Mouse (Mus musculus): Measurements from ENCODE around the gene Slc22a1.
A peak's percentile ranks its signal among the peaks of the same experiment; 100 is the strongest.

Gene Slc22a1

DNA sequence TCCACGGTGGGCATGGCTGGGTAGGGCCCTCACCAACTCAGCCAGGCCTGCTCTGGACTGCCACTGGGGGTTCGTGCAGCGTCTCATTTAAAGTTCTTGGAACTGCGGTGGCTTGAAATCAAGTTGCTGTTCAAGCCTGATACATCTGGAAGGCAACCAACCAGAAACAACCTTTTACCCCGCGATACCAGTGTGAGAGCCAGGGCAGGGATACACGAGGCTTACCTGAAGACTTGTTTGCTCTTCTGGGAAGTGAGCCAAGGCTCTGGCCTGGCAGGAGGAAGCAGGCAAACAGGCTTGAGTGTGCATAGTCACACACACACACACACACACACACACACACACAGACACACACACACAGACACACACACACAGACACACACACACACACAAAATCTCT lies at the start of gene Slc22a1:
Gene Slc22a1, minus strand, starts transcription at position 184 of the 400 bp plus-strand sequence.
- DNase-seq (ENCODE audit: low read depth, low spot score): no peak

DNA sequence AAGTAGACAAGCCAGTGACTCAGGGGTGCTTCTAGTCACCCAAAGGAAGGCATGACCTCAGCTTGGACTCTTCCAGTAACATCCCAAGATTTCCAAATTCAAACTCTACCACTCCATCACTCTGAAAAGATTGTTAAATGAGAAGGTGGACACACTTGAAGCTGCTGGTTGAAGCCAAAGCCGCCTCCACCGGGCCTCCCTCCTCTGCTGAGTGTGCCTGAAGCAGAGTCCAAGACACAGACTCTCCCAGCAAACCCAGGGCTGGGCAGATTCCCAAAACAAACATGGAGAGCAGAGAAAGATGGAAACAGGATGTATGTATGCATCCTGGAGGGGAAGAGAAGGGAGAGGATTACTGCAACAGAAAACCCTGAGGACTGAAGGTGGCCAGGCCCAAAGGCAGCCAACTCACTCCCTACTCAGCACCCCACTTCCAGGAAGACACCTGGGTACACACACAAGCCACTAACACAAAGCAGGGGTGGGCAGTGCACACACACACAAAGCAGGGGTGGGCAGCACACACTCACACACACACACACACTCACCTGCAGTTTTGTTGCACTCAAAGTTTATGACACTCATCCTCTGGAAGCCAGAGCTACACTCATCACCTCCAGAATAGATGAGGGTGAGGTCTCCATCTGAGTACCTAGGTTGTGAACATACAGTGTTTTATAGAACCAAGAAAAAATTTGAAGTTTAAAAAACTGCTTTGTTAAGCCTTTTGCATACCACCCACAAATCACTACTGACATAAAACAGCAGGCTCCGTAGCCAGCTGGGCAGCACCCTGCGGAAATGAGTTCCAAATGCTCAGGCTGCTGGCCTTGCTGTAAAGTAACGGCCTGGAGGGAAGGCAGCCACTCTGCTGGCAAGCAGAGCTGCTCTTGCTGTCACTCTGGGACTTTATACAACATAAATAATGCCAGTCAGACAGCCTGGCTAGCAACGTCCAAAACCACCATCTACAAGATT lies 49.4 kb upstream of the Slc22a1 start:
- DNase-seq (ENCODE audit: low read depth, low spot score): peak; percentile 98

- DNase-seq (ENCODE audit: low read depth, low spot score): peak; percentile 90
These were observed 48.5 kb upstream of the Slc22a1 start for GRCm38 (mm10) chr17:12723986-12724766.

DNA sequence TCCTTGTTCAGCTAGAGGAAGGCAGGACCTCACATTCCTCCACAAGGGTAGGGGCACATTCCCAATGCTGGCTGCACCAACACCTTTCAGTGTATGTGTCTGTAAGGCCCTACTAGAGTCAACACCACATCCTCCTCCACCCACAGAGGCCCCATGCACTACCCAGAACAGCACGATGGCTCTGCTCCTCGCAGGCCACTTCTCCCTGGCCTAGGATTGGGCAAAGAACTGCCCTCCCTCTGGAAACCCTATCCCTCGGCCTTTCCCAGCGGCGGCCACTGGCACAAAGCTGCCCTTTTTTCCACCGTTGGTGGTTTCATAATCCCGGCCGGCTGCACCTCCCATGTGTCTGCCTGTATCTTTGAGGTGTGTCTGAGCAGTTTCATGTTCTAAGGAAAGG lies 47.0 kb upstream of the Slc22a1 start:
- DNase-seq (ENCODE audit: low read depth, low spot score): no peak

DNA sequence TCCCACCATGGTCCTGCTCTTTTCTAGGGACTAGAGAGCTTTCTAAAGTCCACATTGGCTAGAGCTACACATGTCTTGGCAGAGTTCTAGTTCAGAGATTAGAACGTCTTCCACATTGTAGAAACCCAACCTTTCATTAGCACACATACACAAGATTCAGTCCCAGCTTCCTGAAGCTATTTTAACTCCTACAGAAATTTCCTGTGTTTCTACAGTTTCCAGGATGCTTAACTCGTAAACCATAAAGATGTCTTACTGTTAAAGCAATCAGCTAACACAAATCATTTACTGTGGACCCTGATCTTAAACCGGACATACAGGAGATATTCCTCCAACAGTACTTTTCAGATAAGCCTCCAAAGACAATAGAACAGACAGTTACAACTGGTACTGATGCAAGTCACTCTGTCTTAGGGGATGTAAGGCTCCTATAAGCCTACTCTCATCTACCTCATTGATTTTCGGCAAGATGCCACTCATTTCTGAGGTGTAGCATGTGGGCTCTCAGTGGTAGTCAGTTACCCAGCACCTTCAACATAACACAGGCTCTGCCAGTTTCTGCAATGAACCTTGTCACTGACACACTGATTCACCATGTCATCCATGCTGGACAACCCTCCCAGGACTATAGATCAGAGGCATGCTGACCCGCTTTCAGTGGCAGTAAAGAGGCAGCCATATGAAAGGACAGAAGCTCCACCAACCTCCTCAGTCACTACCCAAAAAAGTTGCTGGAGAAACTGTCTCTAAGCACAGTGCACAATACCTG lies 45.7 kb upstream of the Slc22a1 start:
- no peak for DNase-seq (ENCODE audit: low read depth, low spot score)

DNA sequence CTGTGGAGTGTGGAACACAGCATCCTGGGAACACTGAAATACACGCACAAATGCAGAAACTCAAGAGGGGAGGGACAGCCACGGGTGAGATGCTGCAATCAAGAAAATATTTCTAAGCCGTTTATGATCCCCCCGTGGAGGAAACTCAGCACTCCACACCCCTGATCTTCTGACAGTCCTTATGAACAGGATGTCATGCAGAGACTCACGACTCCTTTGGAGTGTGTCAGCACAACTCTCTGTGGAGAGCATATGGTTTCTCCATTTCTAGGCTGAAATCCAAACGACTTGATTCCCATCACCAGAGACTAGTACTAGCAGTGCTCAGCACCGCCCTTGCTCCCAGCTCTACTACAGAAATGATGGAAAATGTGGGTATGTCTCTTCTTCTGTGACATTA lies 42.6 kb upstream of the Slc22a1 start:
- DNase-seq (ENCODE audit: low read depth, low spot score): no peak

GRCm38 (mm10) chr17:12717445-12717844 lies 41.8 kb upstream of the Slc22a1 start:
- no peak for DNase-seq (ENCODE audit: low read depth, low spot score)

GRCm38 (mm10) chr17:12715032-12715431 lies 39.4 kb upstream of the Slc22a1 start:
- DNase-seq (ENCODE audit: low read depth, low spot score): peak; percentile 68

DNA sequence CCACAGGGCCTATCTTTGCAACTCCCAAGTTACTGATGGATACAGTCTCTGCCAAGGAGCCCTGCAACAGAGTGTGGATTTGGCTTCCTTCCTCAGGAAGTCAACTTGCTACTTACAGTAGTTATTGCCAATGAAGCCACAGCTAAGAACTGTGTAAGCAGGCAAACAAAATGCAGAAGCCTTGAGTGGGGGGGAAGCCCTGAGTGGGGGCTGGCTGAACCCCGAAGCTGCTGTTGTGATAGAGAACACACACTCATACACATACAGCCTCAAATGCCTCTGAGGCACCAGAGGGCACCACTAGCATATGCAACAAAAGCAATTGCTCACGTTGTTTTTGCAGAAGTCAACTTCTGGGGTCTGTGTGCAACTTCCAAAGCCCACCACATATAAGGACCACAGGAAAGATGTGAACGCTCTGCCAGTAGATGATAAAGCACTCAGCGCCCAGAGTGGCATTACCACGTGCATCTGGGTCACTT lies 38.5 kb upstream of the Slc22a1 start:
- DNase-seq (ENCODE audit: low read depth, low spot score): no peak

- DNase-seq (ENCODE audit: low read depth, low spot score): no peak
These were observed 37.4 kb upstream of the Slc22a1 start for GRCm38 (mm10) chr17:12712993-12713392.

GRCm38 (mm10) chr17:12712191-12712590 lies 36.6 kb upstream of the Slc22a1 start:
- no peak for DNase-seq (ENCODE audit: low read depth, low spot score)

GRCm38 (mm10) chr17:12710976-12711375 lies 35.3 kb upstream of the Slc22a1 start:
- DNase-seq (ENCODE audit: low read depth, low spot score): no peak

GRCm38 (mm10) chr17:12710050-12710780 lies 34.6 kb upstream of the Slc22a1 start:
- DNase-seq (ENCODE audit: low read depth, low spot score): no peak

DNA sequence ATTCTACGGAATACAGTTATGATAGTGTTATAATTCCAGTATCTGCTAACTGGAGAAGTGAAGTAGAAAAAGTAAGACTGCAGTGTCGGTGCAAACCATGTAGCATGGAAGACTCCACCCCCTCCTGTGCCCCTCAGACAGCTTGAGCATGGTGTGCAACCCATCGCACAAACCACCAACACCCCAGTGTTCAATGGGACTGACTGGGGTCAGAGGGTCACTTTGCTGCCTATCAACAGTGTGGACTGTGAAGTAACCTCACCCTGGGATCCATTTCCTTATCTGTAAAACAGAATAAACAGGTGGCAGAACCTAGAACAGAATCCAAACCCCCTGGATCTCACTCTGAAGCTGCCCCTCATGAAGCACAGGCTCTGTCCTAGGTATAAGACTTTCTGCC lies 32.8 kb upstream of the Slc22a1 start:
- DNase-seq (ENCODE audit: low read depth, low spot score): no peak

GRCm38 (mm10) chr17:12706590-12707049 lies 31.0 kb upstream of the Slc22a1 start:
- no peak for DNase-seq (ENCODE audit: low read depth, low spot score)

- no peak for DNase-seq (ENCODE audit: low read depth, low spot score)
These were observed 27.3 kb upstream of the Slc22a1 start for GRCm38 (mm10) chr17:12702901-12703300.

GRCm38 (mm10) chr17:12700373-12700772 lies 24.7 kb upstream of the Slc22a1 start:
- DNase-seq (ENCODE audit: low read depth, low spot score): no peak

GRCm38 (mm10) chr17:12691899-12692298 lies 16.3 kb upstream of the Slc22a1 start:
- DNase-seq (ENCODE audit: low read depth, low spot score): no peak

- peak; percentile 35 for DNase-seq (ENCODE audit: low read depth, low spot score)
These were observed 13.9 kb upstream of the Slc22a1 start for GRCm38 (mm10) chr17:12689537-12689936.

GRCm38 (mm10) chr17:12688427-12689110 lies 12.9 kb upstream of the Slc22a1 start:
- DNase-seq (ENCODE audit: low read depth, low spot score): no peak

Data from 3T3-L1 (cell line).